Mouse (Mus musculus): Measurements from ENCODE around the gene Prkca. TPM values are rescaled to one million over a fixed set of nuclear protein-coding genes. Genes with fewer than 3 reads are reported as not detected.

The Prkca gene
- total and polyA plus RNA-seq, 3 experiments: 15.3 to 30.9 (median 19.9) TPM

DNA sequence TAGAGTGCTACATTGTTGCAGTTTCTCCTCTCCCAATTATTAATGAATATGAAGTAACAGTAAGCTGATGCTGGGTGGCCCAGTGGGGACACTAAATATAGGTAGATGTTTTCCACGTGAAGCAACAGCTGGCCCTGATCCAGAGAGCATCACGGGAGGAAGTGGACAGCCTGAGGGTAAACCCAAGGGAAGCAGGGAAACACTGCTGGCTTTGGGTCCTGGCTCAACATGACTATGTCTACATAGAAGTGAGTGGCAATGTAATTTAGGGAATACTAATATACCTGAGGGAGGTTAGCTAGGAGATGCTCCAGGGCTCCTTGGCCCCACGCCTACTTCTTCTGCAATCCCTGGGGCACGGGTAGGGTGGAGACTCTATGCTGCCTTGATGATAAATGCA, 84.3 kb downstream of the Prkca start:
- Histone ChIP-seq H3K79me2 (ENCODE audit: control insufficient read depth, insufficient read depth, low read length, poor library complexity) (peaks cover under 1% of the 10 kb centered on the region; the same call in 1 of the 2 replicates), H3K4me3 (ENCODE audit: control insufficient read depth in 1 of 2, insufficient read depth in 1 of 2, low read depth in 2 of 2, low read length in 2 of 2) (no peak overlapping the region), H3K36me3 (ENCODE audit: control insufficient read depth in 1 of 2, insufficient read depth in 2 of 2, low read length in 2 of 2) (peaks cover 0 to 32% of the 10 kb centered on the region in 2 experiments; a peak in 2 of 4 replicates), H3K27ac (ENCODE audit: control insufficient read depth, low read depth, low read length) (no peak overlapping the region), H3K27me3 (ENCODE audit: control insufficient read depth in 1 of 2, insufficient read depth in 2 of 2, low read length in 2 of 2) (no peaks in the 10 kb centered on the region), H3K4me1 (ENCODE audit: control insufficient read depth in 1 of 2, insufficient read depth in 2 of 2, low read length in 2 of 2) (peaks cover 20 to 30% of the 10 kb centered on the region in 2 experiments), H3K9ac (ENCODE audit: control insufficient read depth, low read depth, low read length, poor library complexity, severe bottlenecking) (no peak overlapping the region), H3K9me3 (replicated peaks; ENCODE audit: insufficient read depth, low read length) (no peaks in the 10 kb centered on the region)
- DNase-seq (ENCODE audit: low read depth, low spot score): no peak
- TF ChIP-seq ZNF384 (IDR thresholded peaks at IDR 0.05; ENCODE audit: low read depth, low read length): no peak
- no peak for TF ChIP-seq KAT2A (conservative IDR thresholded peaks at IDR 0.05; ENCODE audit: low read depth, low read length)
- no peak for TF ChIP-seq NRF1 (IDR thresholded peaks at IDR 0.05; ENCODE audit: insufficient read depth, low read depth, low read length, poor library complexity, severe bottlenecking)
- TF ChIP-seq MYB (IDR thresholded peaks at IDR 0.05; ENCODE audit: low read depth, low read length): no peak
- no peak for TF ChIP-seq EP300 (IDR thresholded peaks at IDR 0.05; ENCODE audit: low read depth in 1 of 2, low read length in 2 of 2)
- TF ChIP-seq GABPA (IDR thresholded peaks at IDR 0.05; ENCODE audit: low read depth, low read length): no peak
- no peak for TF ChIP-seq POLR2AphosphoS2 (IDR thresholded peaks at IDR 0.05; ENCODE audit: low read length)

- Histone ChIP-seq H3K27me3 (ENCODE audit: control insufficient read depth in 1 of 2, insufficient read depth in 2 of 2, low read length in 2 of 2) (no peaks in the 10 kb centered on the region), H3K36me3 (ENCODE audit: control insufficient read depth in 1 of 2, insufficient read depth in 2 of 2, low read length in 2 of 2) (peaks cover 0 to 27% of the 10 kb centered on the region in 2 experiments; a peak in 2 of 4 replicates), H3K27ac (ENCODE audit: control insufficient read depth, low read depth, low read length) (no peak overlapping the region), H3K4me1 (ENCODE audit: control insufficient read depth in 1 of 2, insufficient read depth in 2 of 2, low read length in 2 of 2) (peaks cover 14 to 27% of the 10 kb centered on the region in 2 experiments), H3K9me3 (replicated peaks; ENCODE audit: insufficient read depth, low read length) (no peaks in the 10 kb centered on the region), H3K9ac (ENCODE audit: control insufficient read depth, low read depth, low read length, poor library complexity, severe bottlenecking) (no peak overlapping the region), H3K79me2 (ENCODE audit: control insufficient read depth, insufficient read depth, low read length, poor library complexity) (no peaks in the 10 kb centered on the region; the same call in 1 of the 2 replicates), H3K4me3 (ENCODE audit: control insufficient read depth in 1 of 2, insufficient read depth in 1 of 2, low read depth in 2 of 2, low read length in 2 of 2) (no peak overlapping the region)
- DNase-seq (ENCODE audit: low read depth, low spot score): no peak
- TF ChIP-seq ELF1 (IDR thresholded peaks at IDR 0.05; ENCODE audit: low read depth, low read length): no peak
- TF ChIP-seq UBTF (IDR thresholded peaks at IDR 0.05; ENCODE audit: borderline replicate concordance, insufficient read depth, low read depth, low read length): no peak
- no peak for TF ChIP-seq POLR2AphosphoS2 (IDR thresholded peaks at IDR 0.05; ENCODE audit: low read length)
- TF ChIP-seq NELFE (IDR thresholded peaks at IDR 0.05; ENCODE audit: low read depth, low read length): no peak
Measured at GRCm38 (mm10) chr11:108258811-108259266, 84.9 kb downstream of the Prkca start.

DNA sequence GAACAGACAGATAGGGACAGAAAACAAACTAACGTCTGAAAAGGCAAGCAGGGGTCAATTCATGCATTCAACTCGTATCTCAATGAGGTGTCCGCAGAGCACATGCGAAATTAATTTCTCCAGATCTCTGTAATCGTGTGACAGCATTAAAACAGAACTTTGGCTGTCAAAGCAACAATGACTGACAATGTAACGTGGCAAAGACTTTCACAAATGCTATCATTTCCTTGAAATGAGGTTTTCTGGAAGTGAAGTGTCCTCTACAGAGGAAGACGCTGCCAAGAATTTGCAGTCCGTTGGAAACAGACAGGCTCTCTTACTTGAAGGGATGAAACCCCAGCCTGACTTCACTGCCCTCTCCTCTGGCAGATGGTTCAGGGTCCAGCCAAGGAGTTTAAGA, 85.8 kb downstream of the Prkca start:
- TF ChIP-seq MEF2A (IDR thresholded peaks at IDR 0.05; ENCODE audit: extremely low read depth, insufficient replicate concordance, low read depth, low read length, poor library complexity, severe bottlenecking) (no peak), NRF1 (IDR thresholded peaks at IDR 0.05; ENCODE audit: insufficient read depth, low read depth, low read length, poor library complexity, severe bottlenecking) (no peak), CTCF (IDR thresholded peaks at IDR 0.05 in 2 of 3, conservative IDR thresholded peaks at IDR 0.05 in 1 of 3; ENCODE audit: control insufficient read depth in 1 of 3, insufficient read depth in 1 of 3, low read depth in 2 of 3, low read length in 3 of 3, poor library complexity in 1 of 3, severe bottlenecking in 1 of 3) (no peak), ZNF384 (IDR thresholded peaks at IDR 0.05; ENCODE audit: low read depth, low read length) (0 out of 2 replicates have a peak, but pooled peaks have one; percentile 1), ZMIZ1 (IDR thresholded peaks at IDR 0.05; ENCODE audit: low read depth, low read length) (no peak), MXI1 (IDR thresholded peaks at IDR 0.05; ENCODE audit: low read depth, low read length) (no peak), USF1 (IDR thresholded peaks at IDR 0.05; ENCODE audit: low read depth, low read length) (no peak)
- Histone ChIP-seq H3K9me3 (replicated peaks; ENCODE audit: insufficient read depth, low read length) (no peaks in the 10 kb centered on the region), H3K4me1 (ENCODE audit: control insufficient read depth in 1 of 2, insufficient read depth in 2 of 2, low read length in 2 of 2) (peaks cover 13 to 22% of the 10 kb centered on the region in 2 experiments), H3K4me3 (ENCODE audit: control insufficient read depth in 1 of 2, insufficient read depth in 1 of 2, low read depth in 2 of 2, low read length in 2 of 2) (no peak overlapping the region), H3K79me2 (ENCODE audit: control insufficient read depth, insufficient read depth, low read length, poor library complexity) (no peaks in the 10 kb centered on the region; the same call in 1 of the 2 replicates), H3K9ac (ENCODE audit: control insufficient read depth, low read depth, low read length, poor library complexity, severe bottlenecking) (no peak overlapping the region), H3K36me3 (ENCODE audit: control insufficient read depth in 1 of 2, insufficient read depth in 2 of 2, low read length in 2 of 2) (peaks cover 0 to 23% of the 10 kb centered on the region in 2 experiments; a peak in 2 of 4 replicates), H3K27ac (ENCODE audit: control insufficient read depth, low read depth, low read length) (no peak overlapping the region), H3K27me3 (ENCODE audit: control insufficient read depth in 1 of 2, insufficient read depth in 2 of 2, low read length in 2 of 2) (no peaks in the 10 kb centered on the region)
- DNase-seq (ENCODE audit: low read depth, low spot score): no peak

Data from MEL (cell line).